Mouse (Mus musculus) olfactory bulb, adult 2 months (tissue): Measurements from ENCODE around the gene Lax1. TPM values are rescaled to one million over a fixed set of nuclear protein-coding genes. Genes with fewer than 3 reads are reported as not detected.

ENCODE experiments used
- H3K27ac ChIP-seq: fragments of 200-500 bp; 2 replicates; pipeline ENCODE4 v1.5.1; 2012; ENCODE audit warnings: low read depth, low read length; ENCODE audit not compliant: insufficient read depth
- H3K4me1 ChIP-seq: fragments of 200-500 bp; 2 replicates; pipeline ENCODE4 v1.6.1; 2012; ENCODE audit warnings: low read length; ENCODE audit not compliant: control insufficient read depth, insufficient read depth
- H3K4me3 ChIP-seq: fragments of 200-500 bp; 2 replicates; pipeline ENCODE4 v1.5.1; 2012; ENCODE audit warnings: mild to moderate bottlenecking, low read depth, low read length, moderate library complexity; ENCODE audit not compliant: insufficient read depth
- CTCF ChIP-seq: fragments of 200-500 bp; IDR thresholded peaks from 2 replicates; pipeline ENCODE4 v1.5.1; 2012; ENCODE audit warnings: low read depth, mild to moderate bottlenecking, low read length, moderate library complexity; ENCODE audit not compliant: insufficient read depth
- POLR2A ChIP-seq: fragments of 200-500 bp; IDR thresholded peaks from 2 replicates; pipeline ENCODE4 v1.6.1; 2012; ENCODE audit warnings: mild to moderate bottlenecking, low read depth, low read length, moderate library complexity; ENCODE audit not compliant: insufficient read depth
- WGBS: fragments of 180-500 bp; shearing (Covaris S2); methylation state at CpG from one replicate; pipeline ENCODE4 v1.1.7; 2018; 5-methylcytosine and 5-hydroxymethylcytosine counted together
- polyA plus RNA-seq: library from polyadenylated mRNA; stranded (reverse); fragments of >200 nt; gene quantifications from 2 replicates; pipeline ENCODE4 v1.2.4, GENCODE M21; 2012; ENCODE audit warnings: low replicate concordance; ENCODE audit not compliant: missing spikeins, insufficient read depth, insufficient read length

Gene Lax1
- polyA plus RNA-seq, 1 experiment = not detected

DNA sequence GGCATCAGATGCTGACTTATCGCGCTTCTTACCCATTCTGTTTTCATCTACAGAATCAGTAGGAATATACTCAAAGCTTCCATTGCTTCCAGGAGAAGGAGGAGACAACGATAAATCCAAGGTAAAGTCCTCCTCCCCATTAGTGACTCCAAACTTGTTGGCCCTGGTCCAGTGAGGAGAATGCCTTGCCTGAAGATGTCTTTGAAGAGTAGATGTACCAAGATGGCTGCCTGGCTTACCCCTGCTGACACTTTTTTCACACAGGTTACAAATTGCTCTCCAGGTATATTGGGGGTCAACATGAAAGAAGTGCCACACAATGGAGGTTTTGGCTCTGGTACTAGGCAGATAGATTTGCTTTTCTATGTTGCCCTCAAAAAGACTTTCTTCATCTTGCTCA, 31.0 kb downstream of the Lax1 start:
- TF ChIP-seq POLR2A (no peak), CTCF (no peak)
- H3K27ac ChIP-seq = no peak overlapping the region
- no peak overlapping the region for H3K4me3 ChIP-seq
- 75% methylated on average over 3 of the region's 3 CpGs for WGBS
- peaks cover 7% of the 10 kb centered on the region for H3K4me1 ChIP-seq

DNA sequence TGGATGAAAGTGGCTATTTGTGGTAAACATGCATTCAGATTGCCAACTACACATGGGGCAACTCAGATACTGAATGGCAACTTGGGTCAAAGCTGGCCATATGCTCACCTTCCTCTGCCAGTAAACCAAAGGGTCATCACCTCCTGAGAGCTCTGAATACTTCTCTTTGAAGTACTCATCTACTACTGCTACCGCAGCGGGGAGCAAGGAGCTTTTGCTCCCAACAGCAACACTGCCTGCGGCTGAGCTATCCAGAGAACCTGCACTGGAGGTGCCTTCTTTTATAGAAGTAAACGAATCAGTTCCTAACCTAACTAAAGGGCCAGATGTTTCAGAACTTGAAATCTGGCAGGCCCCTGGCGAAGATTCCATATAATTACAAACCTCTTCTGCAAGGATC, 33.1 kb downstream of the Lax1 start:
- Histone ChIP-seq H3K4me1 (peaks cover 7% of the 10 kb centered on the region), H3K4me3 (no peak overlapping the region), H3K27ac (no peak overlapping the region)
- TF ChIP-seq POLR2A (no peak), CTCF (no peak)
- WGBS = 51% methylated on average over 5 of the region's 5 CpGs

DNA sequence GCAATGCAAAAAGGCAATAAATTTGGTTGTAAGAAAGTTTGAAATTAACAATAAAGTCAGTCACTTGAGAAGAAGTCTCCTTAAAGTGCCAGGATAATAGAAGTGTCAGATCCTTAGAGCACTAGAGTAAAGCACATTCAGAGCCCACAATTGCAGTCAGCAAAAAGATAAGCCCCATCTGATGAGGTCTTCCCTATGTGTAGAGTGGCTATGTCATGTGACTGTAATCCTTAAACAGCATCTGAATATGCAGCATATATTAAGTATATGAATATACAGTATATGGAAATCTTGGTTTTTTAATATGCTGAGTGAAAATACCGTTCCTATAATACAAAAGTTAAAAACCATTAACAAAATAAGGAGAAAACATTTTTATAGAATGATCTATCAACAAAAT, 36.9 kb downstream of the Lax1 start:
- 95% methylated on average over 1 of the region's 1 CpGs for WGBS
- H3K27ac ChIP-seq = no peak overlapping the region
- peaks cover 5% of the 10 kb centered on the region; the same call in 1 of the 2 replicates for H3K4me1 ChIP-seq
- no peak for TF ChIP-seq CTCF
- TF ChIP-seq POLR2A = no peak
- H3K4me3 ChIP-seq = no peak overlapping the region

DNA sequence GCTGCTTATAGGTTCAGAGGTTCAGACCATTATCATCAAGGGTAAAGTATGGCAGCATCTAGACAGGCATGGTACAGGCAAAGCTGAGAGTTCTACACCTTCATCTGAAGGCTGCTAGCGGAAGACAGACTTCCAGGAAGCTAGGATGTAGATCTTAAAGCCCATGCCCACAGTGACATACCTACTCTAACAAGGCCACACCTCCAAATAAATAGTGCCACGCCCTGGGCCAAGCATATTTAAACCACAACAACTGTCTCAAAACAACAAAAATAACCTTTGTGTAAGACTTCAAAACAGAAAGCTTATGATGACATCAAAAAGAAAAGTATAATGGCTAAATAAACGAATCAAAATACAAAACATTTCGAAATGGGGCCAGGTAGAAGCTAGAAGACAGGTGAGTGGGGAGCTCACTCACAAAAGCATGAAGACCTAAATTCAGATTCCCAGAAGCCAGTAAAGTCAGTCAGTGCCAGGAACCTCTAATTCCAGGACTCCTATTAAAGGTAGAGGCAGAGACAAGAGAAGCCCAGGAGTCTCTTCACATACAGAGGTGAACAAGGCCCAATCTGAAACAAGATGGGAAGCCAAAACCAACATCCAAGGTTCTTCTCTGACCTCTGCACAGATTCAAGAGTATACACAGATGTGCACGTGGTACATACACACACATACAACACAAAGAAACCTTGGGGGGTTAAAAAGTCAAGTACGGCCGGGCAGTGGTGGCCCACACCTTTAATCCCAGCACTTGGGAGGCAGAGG, 39.4 kb downstream of the Lax1 start:
- TF ChIP-seq POLR2A (no peak), CTCF (no peak)
- WGBS = 95% methylated on average over 7 of the region's 7 CpGs
- Histone ChIP-seq H3K4me3 (no peak overlapping the region), H3K27ac (no peak overlapping the region), H3K4me1 (peaks cover 2% of the 10 kb centered on the region; the same call in 1 of the 2 replicates)

DNA sequence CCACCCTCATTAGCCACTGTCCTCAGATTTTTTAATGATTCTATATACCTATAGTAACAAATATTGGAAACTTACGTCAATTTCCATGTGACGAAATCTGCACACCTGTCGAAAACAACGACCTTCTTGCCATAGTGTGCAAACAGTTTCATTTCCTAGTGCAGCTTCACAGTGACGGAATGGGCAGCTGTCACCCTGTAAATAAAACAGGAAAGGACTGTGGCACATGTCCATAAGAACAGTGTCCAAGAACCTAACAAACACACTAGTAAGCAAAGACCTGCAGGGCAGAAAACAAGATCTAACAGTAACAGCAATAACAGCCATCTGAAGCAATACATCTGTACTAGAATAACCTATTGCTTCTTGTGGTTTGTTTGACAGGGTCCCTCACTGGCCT, 44.3 kb downstream of the Lax1 start:
- Histone ChIP-seq H3K4me3 (no peak overlapping the region), H3K27ac (no peak overlapping the region), H3K4me1 (no peaks in the 10 kb centered on the region)
- TF ChIP-seq CTCF (no peak), POLR2A (no peak)
- WGBS = 93% methylated on average over 5 of the region's 5 CpGs

DNA sequence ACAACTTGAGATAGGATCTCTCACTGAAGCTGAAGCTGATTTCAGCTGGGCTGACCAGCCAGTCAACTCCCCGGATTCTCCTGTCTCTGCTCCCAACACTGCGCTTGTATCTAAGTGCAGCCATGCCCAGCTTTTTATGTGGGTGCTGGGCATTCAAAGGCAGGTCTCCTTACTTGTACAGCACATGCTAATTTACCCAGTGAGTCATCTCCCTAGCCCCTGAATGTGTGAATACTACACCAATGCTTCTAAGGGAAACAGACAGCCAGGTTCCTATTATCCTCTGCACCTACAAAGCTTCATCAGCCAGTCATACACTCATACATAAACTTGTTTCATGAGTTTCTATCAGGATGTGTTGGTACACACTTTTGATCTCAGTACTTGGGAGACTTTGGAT, 48.7 kb downstream of the Lax1 start:
- no peak overlapping the region for H3K4me3 ChIP-seq
- H3K4me1 ChIP-seq = no peaks in the 10 kb centered on the region
- no peak for TF ChIP-seq POLR2A
- TF ChIP-seq CTCF = no peak
- H3K27ac ChIP-seq = no peak overlapping the region
- 37% methylated on average over 2 of the region's 2 CpGs for WGBS

DNA sequence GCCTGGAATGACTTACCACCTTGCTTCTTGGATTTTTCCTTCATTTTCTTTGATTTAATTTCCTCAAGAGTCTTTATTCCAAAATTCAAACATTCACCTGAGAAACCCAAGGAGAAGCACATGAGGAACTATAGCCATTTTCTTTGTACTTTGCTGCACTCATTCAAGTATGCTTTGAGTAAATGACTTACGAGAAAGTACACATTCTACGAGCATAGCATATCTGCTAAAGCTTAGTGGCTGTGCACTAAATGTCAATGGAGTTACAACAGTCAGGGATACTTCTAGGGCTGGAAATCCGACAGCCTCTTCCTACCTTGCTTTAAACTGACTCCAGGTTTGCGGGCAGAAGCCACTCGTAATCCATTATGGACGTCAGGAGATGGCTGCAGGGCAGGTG, 51.4 kb downstream of the Lax1 start:
- 92% methylated on average over 6 of the region's 6 CpGs for WGBS
- no peak overlapping the region for H3K4me3 ChIP-seq
- H3K27ac ChIP-seq = no peak overlapping the region
- TF ChIP-seq CTCF = no peak
- TF ChIP-seq POLR2A = no peak
- H3K4me1 ChIP-seq = no peaks in the 10 kb centered on the region

DNA sequence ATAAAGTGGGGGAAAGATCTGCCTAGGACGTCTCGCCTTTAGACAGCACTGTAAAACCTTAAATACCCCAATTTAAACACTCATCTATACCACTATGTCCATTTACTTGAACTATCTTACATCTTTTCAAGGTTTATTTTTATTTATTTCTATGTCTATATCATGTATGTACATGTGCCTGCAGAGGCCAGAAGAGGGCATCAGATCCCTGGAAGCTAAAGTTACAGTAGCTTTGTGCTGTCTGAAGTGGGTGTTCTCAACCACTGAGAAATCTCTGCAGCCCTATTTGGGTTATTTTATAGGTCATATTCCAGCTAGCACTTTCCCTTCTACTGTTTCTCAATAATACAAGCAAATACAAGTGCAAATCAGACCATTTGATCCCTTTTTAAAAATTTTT, 57.7 kb downstream of the Lax1 start:
- WGBS = 90% methylated on average over 2 of the region's 2 CpGs
- TF ChIP-seq POLR2A = no peak
- no peak for TF ChIP-seq CTCF
- H3K4me3 ChIP-seq = no peak overlapping the region
- H3K4me1 ChIP-seq = no peaks in the 10 kb centered on the region
- H3K27ac ChIP-seq = no peak overlapping the region

Other genes with a start within 250 kb of the Lax1 start
- not detected in 2 replicates for gene Snrpe, start 79.8 kb downstream of the Lax1 start, polyA plus RNA-seq
- gene Zbed6, start 29.2 kb downstream of the Lax1 start, polyA plus RNA-seq = not detected in 2 replicates
- 61.0 TPM in 1 of 2 replicates, not detected in the other for gene Gm38394, start 28.8 kb downstream of the Lax1 start, polyA plus RNA-seq
- gene Atp2b4, start 110.9 kb upstream of the Lax1 start, polyA plus RNA-seq = 167 TPM in 1 of 2 replicates, not detected in the other
- gene Optc, start 217.9 kb upstream of the Lax1 start, polyA plus RNA-seq = not detected in 2 replicates
- gene Prelp, start 231.3 kb upstream of the Lax1 start, polyA plus RNA-seq = not detected in 2 replicates